Mouse (Mus musculus) small intestine, adult 2 months (tissue): ENCODE measurements around the gene Kif1bp. TPM values are rescaled to one million over a fixed set of nuclear protein-coding genes. Genes with fewer than 3 reads are reported as not detected.

Experiments
- H3K27ac ChIP-seq: fragments of 200-500 bp; 2 replicates; pipeline ENCODE4 v1.5.1; 2012; ENCODE audit warnings: low read depth, low read length, control low read depth, inconsistent platforms; ENCODE audit not compliant: insufficient read depth
- H3K27me3 ChIP-seq: fragments of 200-500 bp; 2 replicates; pipeline ENCODE4 v1.6.1; 2012; ENCODE audit warnings: mild to moderate bottlenecking, moderate library complexity, low read length, inconsistent platforms; ENCODE audit not compliant: control insufficient read depth, insufficient read depth
- H3K36me3 ChIP-seq: fragments of 200-500 bp; 2 replicates; pipeline ENCODE4 v1.6.1; 2012; ENCODE audit warnings: mild to moderate bottlenecking, low read length, control low read depth, inconsistent platforms; ENCODE audit not compliant: control insufficient read depth, insufficient read depth
- H3K4me1 ChIP-seq: fragments of 200-500 bp; 2 replicates; pipeline ENCODE4 v1.6.1; 2012; ENCODE audit warnings: low read length, inconsistent platforms, mixed read lengths; ENCODE audit not compliant: control insufficient read depth, insufficient read depth, insufficient read length
- H3K4me3 ChIP-seq: fragments of 200-500 bp; 2 replicates; pipeline ENCODE4 v1.5.1; 2012; ENCODE audit warnings: low read depth, mild to moderate bottlenecking, control low read depth, inconsistent platforms, low read length, moderate library complexity
- CTCF ChIP-seq: fragments of 200-500 bp; IDR thresholded peaks from 2 replicates; pipeline ENCODE4 v1.5.1; 2012; ENCODE audit warnings: low read depth, mild to moderate bottlenecking, control low read depth, inconsistent platforms, low read length, moderate library complexity, mixed read lengths; ENCODE audit not compliant: insufficient replicate concordance, insufficient read length; ENCODE audit errors: extremely low read depth
- POLR2A ChIP-seq: fragments of 200-500 bp; IDR thresholded peaks from 2 replicates; pipeline ENCODE4 v1.6.1; 2012; ENCODE audit warnings: low read depth, mild to moderate bottlenecking, control low read depth, inconsistent platforms, low read length, moderate library complexity
- WGBS: fragments of 180-500 bp; shearing (Covaris S2); methylation state at CpG from one replicate; pipeline ENCODE4 v1.1.7; 2018; 5-methylcytosine and 5-hydroxymethylcytosine counted together
- polyA plus RNA-seq: library from polyadenylated mRNA; depleted of rRNA; stranded (reverse); fragments of >200 nt; gene quantifications from 2 replicates; pipeline ENCODE4 v1.2.3, GENCODE M21; 2012

Kif1bp gene
- polyA plus RNA-seq, 1 experiment = 21.0 TPM

DNA sequence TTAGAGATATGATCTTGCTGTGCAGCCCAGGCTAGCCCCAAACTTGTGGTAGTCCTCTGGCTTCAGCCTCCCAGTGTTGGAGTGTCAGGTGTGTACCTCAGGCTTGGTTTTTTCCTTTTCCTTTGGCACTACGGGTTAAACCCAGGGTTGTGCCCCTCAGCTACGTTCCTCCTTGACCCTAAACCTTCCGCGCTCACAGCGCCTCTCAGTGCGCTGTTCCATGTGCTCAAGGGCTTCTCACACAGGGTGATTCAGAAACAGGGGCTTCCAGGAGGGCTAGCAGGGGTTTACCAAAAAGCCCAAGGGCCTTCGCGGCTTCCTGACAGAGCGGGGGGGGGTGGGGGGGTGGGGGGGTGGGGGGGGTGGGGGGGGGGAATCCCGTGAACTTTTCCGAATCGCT, 35.8 kb downstream of the Kif1bp start:
- 88% methylated on average over 12 of the region's 12 CpGs for WGBS
- no peak for TF ChIP-seq POLR2A
- no peak for TF ChIP-seq CTCF
- H3K27ac ChIP-seq = 0 out of 2 replicates have a peak overlapping the region, but pooled peaks have one; percentile 24
- no peaks in the 10 kb centered on the region for H3K36me3 ChIP-seq
- H3K4me1 ChIP-seq = no peaks in the 10 kb centered on the region
- H3K4me3 ChIP-seq = no peak overlapping the region
- H3K27me3 ChIP-seq = no peaks in the 10 kb centered on the region

DNA sequence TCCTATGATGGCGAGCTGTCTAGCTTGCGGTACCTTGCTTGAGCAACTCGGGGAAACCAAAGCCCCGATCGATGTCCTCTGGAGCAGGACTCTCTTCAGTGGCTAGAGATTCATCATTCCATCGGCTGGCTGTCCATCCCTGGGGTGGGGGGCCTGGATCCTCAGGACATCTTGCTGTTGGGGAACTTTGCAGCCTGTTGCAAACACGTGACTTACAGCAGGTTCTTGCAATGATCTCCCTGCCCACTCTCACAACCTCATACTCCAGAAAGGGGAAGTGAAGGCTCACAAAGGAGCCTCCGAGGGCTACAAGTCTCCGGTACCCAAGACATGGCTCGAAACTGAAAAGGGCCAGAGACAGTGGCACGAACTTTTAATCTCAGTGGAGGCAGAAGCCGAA, 36.8 kb downstream of the Kif1bp start:
- Histone ChIP-seq H3K27me3 (no peaks in the 10 kb centered on the region), H3K4me1 (no peaks in the 10 kb centered on the region), H3K4me3 (no peak overlapping the region), H3K27ac (no peak overlapping the region), H3K36me3 (no peaks in the 10 kb centered on the region)
- 87% methylated on average over 12 of the region's 12 CpGs for WGBS
- TF ChIP-seq CTCF = no peak
- TF ChIP-seq POLR2A = no peak

DNA sequence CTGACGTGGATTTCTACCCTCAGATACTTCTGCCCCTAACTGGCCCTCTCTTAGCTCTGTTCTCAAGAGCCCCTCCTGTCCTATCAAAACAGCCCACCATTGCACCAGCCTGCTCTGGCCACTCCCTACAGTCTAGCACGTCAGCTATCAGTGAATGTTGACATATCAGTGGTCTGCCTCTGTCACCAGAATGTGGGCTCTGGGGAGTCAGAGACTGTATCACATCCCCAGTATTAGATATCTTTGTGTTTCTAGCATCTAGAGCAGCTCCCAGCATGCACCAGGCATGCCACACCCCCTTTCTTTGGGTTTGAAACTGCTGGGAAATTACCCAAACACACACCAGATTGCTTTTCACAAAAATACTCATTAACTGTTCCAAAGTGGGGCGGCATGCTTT, 37.5 kb downstream of the Kif1bp start:
- Histone ChIP-seq H3K4me1 (no peaks in the 10 kb centered on the region), H3K36me3 (no peaks in the 10 kb centered on the region), H3K27me3 (no peaks in the 10 kb centered on the region), H3K4me3 (no peak overlapping the region), H3K27ac (no peak overlapping the region)
- 55% methylated on average over 3 of the region's 3 CpGs for WGBS
- TF ChIP-seq POLR2A (no peak), CTCF (no peak)

DNA sequence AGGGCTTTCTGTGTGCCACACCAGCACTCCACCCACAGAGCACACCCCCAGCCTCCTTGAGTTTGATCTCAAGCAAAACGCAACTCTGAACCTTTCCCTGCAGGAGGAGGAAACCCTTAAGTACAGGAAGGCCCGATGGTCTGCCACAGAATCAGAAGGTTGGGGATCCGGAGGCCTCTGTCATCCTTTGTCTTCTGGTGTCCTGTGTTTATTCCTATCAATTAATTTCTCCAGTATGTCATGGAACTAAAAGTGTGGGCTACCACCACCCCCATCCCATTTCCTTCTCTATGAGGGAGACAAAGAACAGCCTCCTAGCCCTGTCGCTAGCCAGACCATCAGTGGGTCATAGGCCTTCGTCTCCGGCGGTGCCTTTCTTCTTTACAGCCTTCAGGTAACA, 43.7 kb downstream of the Kif1bp start:
- TF ChIP-seq POLR2A (no peak), CTCF (no peak)
- 73% methylated on average over 7 of the region's 7 CpGs for WGBS
- no peak overlapping the region for H3K4me3 ChIP-seq
- H3K27me3 ChIP-seq = no peaks in the 10 kb centered on the region
- H3K27ac ChIP-seq = no peak overlapping the region
- peaks cover 3% of the 10 kb centered on the region; the same call in 1 of the 2 replicates for H3K4me1 ChIP-seq
- no peaks in the 10 kb centered on the region for H3K36me3 ChIP-seq

DNA sequence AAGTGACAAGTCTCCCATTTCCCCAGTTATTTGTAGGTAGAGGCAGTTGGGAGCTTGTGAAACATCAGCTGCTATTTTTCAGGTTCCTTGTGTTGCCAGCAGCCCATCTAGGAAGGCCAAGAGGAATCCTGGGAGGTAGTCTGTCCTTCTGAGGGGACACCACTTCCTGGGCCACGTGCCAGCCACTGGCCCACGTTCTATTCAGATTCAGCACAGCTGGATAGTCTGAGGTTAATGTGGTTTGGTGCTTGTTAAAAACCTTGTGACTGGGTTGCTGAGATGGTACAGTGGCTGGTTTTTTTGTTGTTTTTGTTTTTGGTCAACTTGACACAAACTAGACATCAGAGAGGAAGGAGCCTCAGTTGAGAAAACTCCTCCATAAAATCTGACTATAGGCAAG, 45.4 kb downstream of the Kif1bp start:
- WGBS = 10% methylated on average over 2 of the region's 2 CpGs
- H3K36me3 ChIP-seq = no peaks in the 10 kb centered on the region
- no peak overlapping the region for H3K4me3 ChIP-seq
- no peaks in the 10 kb centered on the region for H3K27me3 ChIP-seq
- TF ChIP-seq CTCF (no peak), POLR2A (no peak)
- peaks cover 5% of the 10 kb centered on the region; the same call in 1 of the 2 replicates for H3K4me1 ChIP-seq
- H3K27ac ChIP-seq = no peak overlapping the region

DNA sequence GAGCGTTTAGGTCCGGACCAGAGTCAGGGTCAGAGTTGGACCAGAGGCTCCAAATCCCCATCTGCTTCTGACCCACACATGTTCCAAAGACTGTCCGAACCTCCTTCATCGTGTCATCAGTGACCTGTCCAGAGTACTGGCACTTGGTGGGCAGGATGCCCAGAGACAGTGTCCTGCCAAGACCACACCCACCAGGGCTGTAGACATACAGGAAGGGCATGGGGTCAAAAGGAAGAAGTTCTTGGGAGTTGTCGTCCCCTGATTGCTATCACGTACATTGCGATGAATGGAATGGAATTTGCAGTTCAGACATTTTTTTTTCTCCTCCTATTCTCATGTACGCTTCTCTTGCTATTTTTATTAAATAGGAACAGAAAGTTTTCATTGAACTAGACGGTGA, 48.1 kb downstream of the Kif1bp start:
- WGBS = 59% methylated on average over 9 of the region's 9 CpGs
- peaks cover 7% of the 10 kb centered on the region; the same call in 1 of the 2 replicates for H3K4me1 ChIP-seq
- no peaks in the 10 kb centered on the region for H3K36me3 ChIP-seq
- TF ChIP-seq POLR2A = no peak
- no peak for TF ChIP-seq CTCF
- H3K27me3 ChIP-seq = no peaks in the 10 kb centered on the region
- H3K4me3 ChIP-seq = no peak overlapping the region
- no peak overlapping the region for H3K27ac ChIP-seq

DNA sequence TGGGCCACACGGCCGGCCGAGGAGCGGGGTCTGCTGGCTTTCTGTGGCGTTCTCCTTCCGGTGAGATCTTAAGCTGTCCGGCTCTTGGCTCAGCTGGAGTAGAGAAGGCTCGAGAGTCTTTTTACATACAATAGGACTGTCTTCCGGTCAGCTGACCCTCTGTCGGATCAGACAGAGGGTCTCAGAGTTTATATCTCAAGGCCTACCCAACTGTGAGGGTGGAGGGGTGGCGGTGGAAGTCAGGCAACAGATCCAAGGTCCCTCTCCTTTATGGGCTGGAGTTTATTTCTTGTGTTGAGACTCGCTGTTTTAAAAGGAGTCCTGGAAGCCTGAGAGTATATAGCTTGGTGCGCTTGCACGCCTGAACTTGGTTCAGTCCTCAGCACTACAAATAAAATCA, 50.9 kb downstream of the Kif1bp start, which contains the start of gene Srgn:
TSS of gene Srgn (minus strand) at position 101 of the 400 bp plus-strand sequence.
- no peaks in the 10 kb centered on the region for H3K36me3 ChIP-seq
- H3K4me3 ChIP-seq = no peak within 1 kb of the TSS
- no peak within 1 kb of the TSS for H3K27ac ChIP-seq
- no peaks in the 10 kb centered on the region for H3K27me3 ChIP-seq
- WGBS = 88% methylated on average over 14 of the region's 14 CpGs
- peaks cover 14% of the 10 kb centered on the region for H3K4me1 ChIP-seq
- no peak for TF ChIP-seq POLR2A
- no peak for TF ChIP-seq CTCF

DNA sequence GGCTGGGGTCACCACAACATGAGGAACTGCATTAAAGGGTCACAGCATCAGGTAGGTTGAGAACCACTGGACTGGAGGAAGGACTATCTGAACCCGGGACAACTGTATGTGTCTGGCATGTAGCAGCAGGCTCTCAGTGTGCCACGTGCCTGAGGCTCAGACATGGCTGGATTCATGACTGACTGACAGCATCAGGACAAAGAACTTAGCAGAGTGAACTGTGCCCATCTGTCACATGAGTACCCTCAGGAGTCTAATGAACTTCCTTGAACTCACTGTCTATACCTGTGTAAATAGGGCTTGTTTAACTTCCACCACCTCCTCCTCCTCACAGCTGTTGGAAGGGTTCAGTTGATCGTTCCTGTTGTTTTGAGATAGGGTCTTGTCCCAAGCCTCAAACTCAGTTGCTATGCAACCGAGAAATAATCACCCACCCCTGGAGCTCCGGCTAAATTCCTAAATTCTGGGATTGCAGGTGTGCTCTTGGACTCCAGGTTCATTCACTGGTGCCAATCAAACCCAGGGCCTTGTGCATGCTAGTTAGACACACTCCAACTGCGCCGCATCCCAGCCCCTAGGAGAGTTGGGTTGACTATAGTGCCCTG, 55.8 kb downstream of the Kif1bp start:
- H3K4me1 ChIP-seq = peaks cover 20% of the 10 kb centered on the region
- WGBS = 50% methylated on average over 7 of the region's 7 CpGs
- no peak overlapping the region for H3K4me3 ChIP-seq
- H3K27ac ChIP-seq = peak overlapping the region; percentile 61; the same call in 1 of the 2 replicates
- no peaks in the 10 kb centered on the region for H3K27me3 ChIP-seq
- no peaks in the 10 kb centered on the region for H3K36me3 ChIP-seq
- TF ChIP-seq POLR2A (no peak), CTCF (no peak)
